Mouse (Mus musculus) liver, embryonic 12.5 days (tissue): ENCODE data around the gene Limk2. TPM values are rescaled to one million over a fixed set of nuclear protein-coding genes. Genes with fewer than 3 reads are reported as not detected.

ENCODE experiments used
- ATAC-seq: fragments of 200-750 bp; cut with Nextera tagmentation; 2 replicates; pipeline ENCODE4 v1.8.0; 2017; ENCODE audit warnings: moderate number of reproducible peaks, mild to moderate bottlenecking, moderate library complexity
- H3K27ac ChIP-seq: fragments of 300-500 bp; sonication (generic); 2 replicates; pipeline ENCODE4 v1.5.1; 2016; ENCODE audit warnings: mild to moderate bottlenecking
- H3K27me3 ChIP-seq: fragments of 300-500 bp; sonication (generic); replicated peaks from 2 replicates; pipeline ENCODE4 v1.6.1; 2016; ENCODE audit warnings: mild to moderate bottlenecking, moderate library complexity
- H3K36me3 ChIP-seq: fragments of 300-500 bp; sonication (generic); 2 replicates; pipeline ENCODE4 v1.6.1; 2016; ENCODE audit warnings: mild to moderate bottlenecking, moderate library complexity
- H3K4me1 ChIP-seq: fragments of 300-500 bp; sonication (generic); 2 replicates; pipeline ENCODE4 v1.6.1; 2016
- H3K4me2 ChIP-seq: fragments of 300-500 bp; sonication (generic); 2 replicates; pipeline ENCODE4 v1.6.1; 2016; ENCODE audit warnings: mild to moderate bottlenecking, moderate library complexity
- H3K4me3 ChIP-seq: fragments of 300-500 bp; sonication (generic); 2 replicates; pipeline ENCODE4 v1.5.1; 2016; ENCODE audit warnings: mild to moderate bottlenecking, moderate library complexity
- H3K9ac ChIP-seq: fragments of 300-500 bp; sonication (generic); 2 replicates; pipeline ENCODE4 v1.6.1; 2016; ENCODE audit warnings: mild to moderate bottlenecking, moderate library complexity
- H3K9me3 ChIP-seq: fragments of 300-500 bp; sonication (generic); replicated peaks from 2 replicates; pipeline ENCODE4 v1.6.1; 2016; ENCODE audit warnings: mild to moderate bottlenecking, moderate library complexity
- WGBS: fragments of 180-500 bp; shearing (Covaris S2); methylation state at CpG from one replicate; pipeline ENCODE4 v1.1.7; 2016; ENCODE audit not compliant: insufficient replicate concordance; 5-methylcytosine and 5-hydroxymethylcytosine counted together
- polyA plus RNA-seq: library from polyadenylated mRNA; unstranded; fragments of >200 nt; fragmentation: Nextera tagmentation; extraction: Ambion mirVana; gene quantifications from 2 replicates; pipeline ENCODE4 v1.2.1, GENCODE M21; 2016

The Limk2 gene
- polyA plus RNA-seq, 1 experiment from 2014 or later, result 15.0 TPM

DNA sequence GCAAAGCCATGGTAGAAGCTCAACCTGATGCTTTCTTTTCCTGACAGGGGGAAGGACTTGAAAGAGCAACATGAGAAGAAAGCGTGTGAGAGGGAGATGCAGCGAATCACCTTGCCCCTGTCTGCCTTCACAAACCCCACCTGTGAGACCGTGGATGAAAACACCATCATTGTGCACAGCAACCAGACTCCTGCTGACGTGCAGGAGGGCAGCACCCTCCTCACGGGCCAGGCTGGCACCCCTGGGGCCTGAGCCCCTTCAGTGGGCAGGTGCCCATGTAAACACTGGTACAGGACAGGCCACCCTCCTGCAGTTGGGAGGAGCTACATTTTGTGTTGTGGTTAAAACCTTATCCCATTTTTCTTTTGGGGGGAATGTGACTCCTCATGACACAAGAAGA, 67.5 kb downstream of the Limk2 start:
- H3K4me1 ChIP-seq, result peaks cover 8% of the 10 kb centered on the region
- H3K4me3 ChIP-seq, result no peak overlapping the region
- peaks cover 23% of the 10 kb centered on the region for H3K36me3 ChIP-seq
- WGBS, result 68% methylated on average over 5 of the region's 5 CpGs
- no peaks in the 10 kb centered on the region for H3K27me3 ChIP-seq
- no peak overlapping the region for H3K27ac ChIP-seq
- H3K9ac ChIP-seq, result no peak overlapping the region
- H3K4me2 ChIP-seq, result no peak overlapping the region
- no peaks in the 10 kb centered on the region for H3K9me3 ChIP-seq
- no peak for ATAC-seq

DNA sequence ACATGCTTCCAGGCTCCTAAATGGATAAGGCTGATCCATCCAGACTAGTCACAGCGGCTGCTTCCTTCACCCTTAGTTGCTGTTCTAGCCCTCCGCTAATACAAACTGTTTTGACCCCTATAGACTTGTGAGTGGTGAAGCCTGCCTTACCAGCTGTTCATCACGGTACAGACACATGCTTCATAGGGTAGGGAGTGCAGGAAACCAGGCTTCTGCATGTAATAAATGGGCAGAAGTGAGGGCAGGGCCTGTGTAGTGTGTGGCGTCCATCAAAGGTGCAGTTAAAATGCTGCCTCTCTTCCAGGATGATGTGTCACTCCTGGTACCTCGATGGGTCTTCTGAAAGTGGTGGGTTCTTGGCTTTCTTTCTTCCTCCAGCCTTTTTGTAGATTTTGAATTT, 71.0 kb downstream of the Limk2 start:
- Histone ChIP-seq H3K9me3 (no peaks in the 10 kb centered on the region), H3K36me3 (no peaks in the 10 kb centered on the region), H3K4me2 (no peak overlapping the region), H3K4me3 (no peak overlapping the region), H3K27ac (no peak overlapping the region), H3K27me3 (peaks cover 28% of the 10 kb centered on the region), H3K9ac (no peak overlapping the region), H3K4me1 (peaks cover 25% of the 10 kb centered on the region)
- 58% methylated on average over 5 of the region's 5 CpGs for WGBS
- ATAC-seq, result 0 out of 2 replicates have a peak, but pooled peaks have one; percentile 9

- peaks cover 33% of the 10 kb centered on the region for H3K27me3 ChIP-seq
- peak overlapping the region; percentile 18; the same call in 1 of the 2 replicates for H3K27ac ChIP-seq
- no peaks in the 10 kb centered on the region for H3K9me3 ChIP-seq
- no peak overlapping the region for H3K4me3 ChIP-seq
- WGBS, result 26% methylated on average over 12 of the region's 12 CpGs
- ATAC-seq, result peak; percentile 22; the same call in 1 of the 2 replicates
- no peak overlapping the region for H3K9ac ChIP-seq
- H3K4me2 ChIP-seq, result no peak overlapping the region
- H3K4me1 ChIP-seq, result peaks cover 29% of the 10 kb centered on the region
- no peaks in the 10 kb centered on the region for H3K36me3 ChIP-seq
Observed at GRCm38 (mm10) chr11:3337173-3337955, 71.6 kb downstream of the Limk2 start.

GRCm38 (mm10) chr11:3336602-3337001, 72.4 kb downstream of the Limk2 start:
- H3K4me2 ChIP-seq, result no peak overlapping the region
- no peak for ATAC-seq
- H3K27me3 ChIP-seq, result peaks cover 40% of the 10 kb centered on the region
- H3K4me3 ChIP-seq, result no peak overlapping the region
- WGBS, result 65% methylated on average over 3 of the region's 3 CpGs
- no peak overlapping the region for H3K27ac ChIP-seq
- no peaks in the 10 kb centered on the region for H3K9me3 ChIP-seq
- H3K36me3 ChIP-seq, result no peaks in the 10 kb centered on the region
- peaks cover 36% of the 10 kb centered on the region for H3K4me1 ChIP-seq
- H3K9ac ChIP-seq, result no peak overlapping the region

DNA sequence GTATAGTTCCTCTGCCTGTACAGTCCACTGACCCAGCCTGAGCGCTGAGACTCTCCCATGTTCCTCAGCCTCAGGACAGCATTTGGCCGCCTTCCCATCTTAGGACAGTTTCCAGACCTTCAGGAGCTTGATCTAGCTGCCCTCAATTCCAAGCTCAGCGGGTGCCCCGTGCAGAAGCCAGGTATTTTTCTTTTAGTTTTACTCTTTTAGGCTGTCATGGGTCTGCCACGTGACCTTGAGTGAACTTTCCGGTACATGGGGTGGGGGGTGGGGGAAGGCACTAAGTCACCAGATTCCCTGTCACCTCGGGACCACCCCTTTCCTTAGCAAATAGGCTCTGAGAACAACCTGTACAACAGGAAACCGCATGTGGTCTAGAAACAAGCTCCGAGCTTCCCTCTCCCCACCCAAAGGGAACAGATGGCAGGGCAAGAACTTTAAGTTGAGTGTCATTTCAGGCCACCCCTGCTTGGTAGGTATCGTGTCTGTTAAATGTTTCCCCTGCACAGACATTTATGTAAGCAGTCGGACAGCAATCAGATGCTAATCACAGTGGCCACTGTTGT, 73.3 kb downstream of the Limk2 start:
- Histone ChIP-seq H3K4me1 (peaks cover 45% of the 10 kb centered on the region), H3K4me2 (peak overlapping the region; percentile 20), H3K9ac (no peak overlapping the region), H3K27me3 (peaks cover 49% of the 10 kb centered on the region), H3K27ac (no peak overlapping the region), H3K4me3 (no peak overlapping the region), H3K9me3 (no peaks in the 10 kb centered on the region), H3K36me3 (no peaks in the 10 kb centered on the region)
- ATAC-seq, result no peak
- 10% methylated on average over 11 of the region's 11 CpGs for WGBS

- no peak overlapping the region for H3K4me3 ChIP-seq
- no peak overlapping the region for H3K9ac ChIP-seq
- no peaks in the 10 kb centered on the region for H3K9me3 ChIP-seq
- WGBS, result 10% methylated on average over 9 of the region's 9 CpGs
- peaks cover 55% of the 10 kb centered on the region for H3K27me3 ChIP-seq
- peaks cover 50% of the 10 kb centered on the region for H3K4me1 ChIP-seq
- no peaks in the 10 kb centered on the region for H3K36me3 ChIP-seq
- H3K27ac ChIP-seq, result no peak overlapping the region
- ATAC-seq, result no peak
- no peak overlapping the region for H3K4me2 ChIP-seq
Observed at GRCm38 (mm10) chr11:3334711-3335316, 74.2 kb downstream of the Limk2 start.

DNA sequence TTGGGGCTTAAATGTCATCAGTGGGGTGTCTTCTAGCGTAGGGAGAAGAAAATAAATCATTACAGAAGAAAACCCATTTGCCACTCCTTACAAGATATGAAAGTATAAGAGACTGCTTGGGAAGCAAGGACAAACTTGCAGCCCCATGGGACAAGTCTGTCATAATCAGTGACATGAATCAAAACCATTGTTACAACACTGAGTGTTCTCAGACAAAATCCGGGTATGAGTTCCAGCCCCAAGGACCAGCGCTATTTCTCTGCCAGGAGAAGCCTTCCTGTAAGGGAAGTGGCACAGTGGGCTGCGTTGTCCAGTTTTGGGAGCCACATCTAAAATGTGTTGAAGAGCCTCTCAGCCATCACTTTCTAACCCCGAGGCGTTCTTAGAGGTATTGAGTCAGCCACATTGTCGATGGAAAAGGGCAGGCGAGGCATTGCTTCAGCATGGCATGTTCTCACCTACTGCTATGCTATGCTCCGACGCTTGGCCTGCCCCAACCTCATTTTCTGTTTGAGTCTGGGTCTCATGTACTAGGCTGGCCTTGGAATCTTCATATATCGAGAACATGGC, 74.8 kb downstream of the Limk2 start:
- no peak overlapping the region for H3K4me2 ChIP-seq
- H3K36me3 ChIP-seq, result no peaks in the 10 kb centered on the region
- no peak overlapping the region for H3K4me3 ChIP-seq
- no peak overlapping the region for H3K9ac ChIP-seq
- 71% methylated on average over 11 of the region's 11 CpGs for WGBS
- H3K27me3 ChIP-seq, result peaks cover 58% of the 10 kb centered on the region
- H3K4me1 ChIP-seq, result peaks cover 50% of the 10 kb centered on the region
- no peak for ATAC-seq
- no peak overlapping the region for H3K27ac ChIP-seq
- no peaks in the 10 kb centered on the region for H3K9me3 ChIP-seq

DNA sequence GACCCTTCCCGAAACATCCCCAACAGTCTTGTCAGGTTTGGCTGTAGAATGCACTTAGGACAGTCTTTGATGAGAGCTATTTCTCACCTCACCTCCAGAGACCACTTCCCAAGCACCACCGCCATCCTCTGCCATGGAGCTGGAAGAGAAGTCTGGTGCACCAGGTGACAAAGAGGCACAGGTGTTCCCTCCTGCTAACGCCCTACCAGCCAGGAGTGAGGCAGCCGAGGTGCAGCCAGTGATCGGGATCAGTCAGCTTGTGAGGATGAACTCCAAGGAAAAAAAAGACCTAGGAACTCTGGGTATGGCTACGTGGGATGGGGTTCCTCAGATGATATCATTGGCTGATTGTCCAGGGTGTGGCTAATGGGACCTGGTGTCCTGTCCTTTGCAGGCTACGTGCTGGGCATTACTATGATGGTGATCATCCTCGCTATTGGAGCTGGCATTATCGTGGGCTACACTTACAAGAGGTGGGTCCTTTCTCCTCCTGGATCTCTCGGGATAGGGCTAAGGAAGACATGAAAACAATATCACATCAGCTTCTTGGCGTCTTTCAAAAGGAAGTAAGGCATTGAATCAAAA, 75.8 kb downstream of the Limk2 start:
- H3K27ac ChIP-seq, result no peak overlapping the region
- no peak overlapping the region for H3K9ac ChIP-seq
- ATAC-seq, result no peak
- no peaks in the 10 kb centered on the region for H3K36me3 ChIP-seq
- H3K4me1 ChIP-seq, result peaks cover 50% of the 10 kb centered on the region
- 69% methylated on average over 11 of the region's 11 CpGs for WGBS
- peaks cover 59% of the 10 kb centered on the region for H3K27me3 ChIP-seq
- H3K9me3 ChIP-seq, result no peaks in the 10 kb centered on the region
- H3K4me2 ChIP-seq, result no peak overlapping the region
- no peak overlapping the region for H3K4me3 ChIP-seq

- 0 out of 2 replicates have a peak overlapping the region, but pooled peaks have one; percentile 25 for H3K27ac ChIP-seq
Observed at GRCm38 (mm10) chr11:3331756-3332642, 77.0 kb downstream of the Limk2 start.

DNA sequence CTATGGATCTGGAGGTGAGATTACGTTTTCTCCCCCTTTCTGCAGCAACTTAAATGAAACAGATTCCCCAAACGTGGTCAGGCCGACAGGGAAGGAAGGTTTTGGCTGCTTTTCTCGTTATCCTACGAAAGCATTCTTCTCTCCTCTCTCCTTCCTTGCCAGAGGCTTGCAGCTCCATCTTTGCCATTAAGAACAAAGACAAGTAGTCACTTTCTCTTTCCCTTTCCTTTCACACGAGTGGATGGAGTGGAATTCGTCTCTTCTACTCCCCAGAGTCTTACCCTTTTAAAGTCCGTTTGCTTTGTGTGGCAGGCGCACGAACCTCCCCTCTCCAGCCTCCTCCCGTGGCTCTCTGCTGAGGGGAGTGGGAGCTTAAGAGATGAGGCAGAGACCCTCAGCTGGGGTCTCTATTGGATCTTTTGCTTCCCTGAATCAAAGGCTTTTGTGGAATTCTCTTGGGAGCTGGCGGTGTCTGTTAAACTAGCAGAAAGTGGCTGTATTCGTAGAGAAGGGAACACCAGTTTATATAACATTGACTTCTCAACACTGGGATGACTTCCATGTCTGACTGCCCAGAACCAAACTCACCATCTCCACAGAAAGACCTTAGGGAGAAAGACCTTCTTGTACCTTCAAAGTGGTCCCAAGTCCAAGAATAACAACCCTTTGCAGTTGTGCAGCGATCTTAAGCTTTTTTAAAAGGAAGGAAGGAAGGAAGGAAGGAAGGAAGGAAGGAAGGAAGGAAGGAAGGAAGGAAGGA, 77.8 kb downstream of the Limk2 start:
- 9% methylated on average over 14 of the region's 14 CpGs for WGBS
- Histone ChIP-seq H3K9ac (peak overlapping the region; percentile 7; the same call in 1 of the 2 replicates), H3K27ac (no peak overlapping the region)

More at GRCm38 (mm10) chr11:3331756-3332642, 77.0 kb downstream of the Limk2 start:
- Histone ChIP-seq H3K4me3 (peak overlapping the region; percentile 49), H3K27me3 (peaks cover 59% of the 10 kb centered on the region), H3K4me2 (peak overlapping the region; percentile 82), H3K9ac (peak overlapping the region; percentile 57), H3K4me1 (peaks cover 43% of the 10 kb centered on the region), H3K9me3 (no peaks in the 10 kb centered on the region), H3K36me3 (no peaks in the 10 kb centered on the region)
- WGBS, result under 1% methylated on average over 75 of the region's 75 CpGs
- peak; percentile 96 for ATAC-seq

More for the DNA sequence above, 77.8 kb downstream of the Limk2 start:
- H3K27me3 ChIP-seq, result peaks cover 59% of the 10 kb centered on the region
- no peak for ATAC-seq
- peak overlapping the region; percentile 49 for H3K4me3 ChIP-seq
- H3K36me3 ChIP-seq, result no peaks in the 10 kb centered on the region
- peaks cover 40% of the 10 kb centered on the region for H3K4me1 ChIP-seq
- H3K9me3 ChIP-seq, result no peaks in the 10 kb centered on the region
- peak overlapping the region; percentile 82 for H3K4me2 ChIP-seq
